20 mouse cellular contexts compared by ENCODE assay signal in genomic region chr11:79784071-79784470, GRCm38 (mm10).
DNase-seq lines count a peak whose midpoint lies in the region; ATAC-seq and TF ChIP-seq lines count a peak whose summit lies in the region.
"Had no signal": no experiment of that assay in that cellular context is flagged by ENCODE, and none has a peak within 500 bp of the region (broad histone marks: within the 10 kb centered on the region; RNA-seq: fewer than 3 reads in every experiment).

No protein-coding gene starts in this region.

- no peaks in the 10 kb centered on the region for H3K9me3 ChIP-seq in hindbrain, embryonic 11.5 days (ENCODE audit: control insufficient read depth, low read length)
- H3K9me3 ChIP-seq in hindbrain, embryonic 14.5 days (ENCODE audit: control insufficient read depth, low read length), result no peaks in the 10 kb centered on the region
- H3K9me3 ChIP-seq: forebrain, embryonic 13.5 days; heart, embryonic 12.5 days; hindbrain, embryonic 15.5 days had no signal

- H3K4me2 ChIP-seq in hindbrain, embryonic 11.5 days (replicated peaks; ENCODE audit: low read depth, low read length), result no peak overlapping the region
- no peak overlapping the region for H3K4me2 ChIP-seq in hindbrain, embryonic 14.5 days (replicated peaks)
- H3K4me2 ChIP-seq: forebrain, embryonic 13.5 days; heart, embryonic 12.5 days; hindbrain, embryonic 15.5 days had no signal

- H3K9ac ChIP-seq in hindbrain, embryonic 11.5 days (ENCODE audit: low read depth, low read length), result no peak overlapping the region
- H3K9ac ChIP-seq in hindbrain, embryonic 14.5 days, result no peak overlapping the region
- H3K9ac ChIP-seq: forebrain, embryonic 13.5 days; heart, embryonic 12.5 days; hindbrain, embryonic 15.5 days had no signal

- no peak for TF ChIP-seq CTCF in testis, adult 2 months (IDR thresholded peaks at IDR 0.05; ENCODE audit: control insufficient read depth, insufficient read depth, insufficient replicate concordance, low read depth, low read length)

- no peak overlapping the region for H3K4me3 ChIP-seq in hindbrain, embryonic 11.5 days (ENCODE audit: low read depth, low read length)
- no peak overlapping the region for H3K4me3 ChIP-seq in hindbrain, embryonic 14.5 days (replicated peaks; ENCODE audit: low read length)
- H3K4me3 ChIP-seq in testis, adult 2 months (ENCODE audit: control insufficient read depth, low read depth, low read length), result peak overlapping the region; percentile 25
- H3K4me3 ChIP-seq: forebrain, embryonic 13.5 days; heart, adult 2 months; heart, embryonic 12.5 days; hindbrain, embryonic 15.5 days had no signal

- TF ChIP-seq POLR2A in testis, adult 2 months (IDR thresholded peaks at IDR 0.05; ENCODE audit: control insufficient read depth, low read depth, low read length), result no peak

- no peaks in the 10 kb centered on the region for H3K36me3 ChIP-seq in hindbrain, embryonic 11.5 days (ENCODE audit: control insufficient read depth, insufficient read depth, low read length)
- H3K36me3 ChIP-seq in hindbrain, embryonic 14.5 days (replicated peaks; ENCODE audit: control insufficient read depth, insufficient read depth), result no peaks in the 10 kb centered on the region
- no peaks in the 10 kb centered on the region for H3K36me3 ChIP-seq in testis, adult 2 months (ENCODE audit: control insufficient read depth, insufficient read depth, low read length)
- H3K36me3 ChIP-seq: heart, embryonic 12.5 days; hindbrain, embryonic 15.5 days had no signal

- peak; percentile 42 for DNase-seq in embryo, embryonic 10 days (ENCODE audit: low spot score)
- no peak for DNase-seq in embryo, embryonic 9.5 days (ENCODE audit: extremely low spot score)
- peak; percentile 18 for DNase-seq in hindbrain, embryonic 11.5 days (ENCODE audit: low spot score)
- no peak for DNase-seq in hindbrain, embryonic 14.5 days (ENCODE audit: low spot score)
- no peak for DNase-seq in testis, postnatal 14 days (ENCODE audit: low spot score)
- peak; percentile 43 for DNase-seq in retina, postnatal 1 day
- DNase-seq in ovary, postnatal 10 days (ENCODE audit: low spot score), result no peak
- DNase-seq: adrenal gland, adult 8-10 months; adrenal gland, postnatal 36 days; B cell, adult 2 months; cerebellum, adult 11 months; cerebellum, adult 8-10 months; heart, adult 2 months; kidney, adult 11 months had no signal

- no peak for ATAC-seq in hindbrain, embryonic 11.5 days (ENCODE audit: low FRiP score)
- ATAC-seq in hindbrain, embryonic 14.5 days (ENCODE audit: low FRiP score), result no peak; the same call in 1 of the 2 replicates
- ATAC-seq: CD4-positive, CD25-positive, alpha-beta regulatory T cell, adult 4 months; forebrain, embryonic 13.5 days; inflammation-experienced regulatory T-cells, adult 6 months had no signal

- no peaks in the 10 kb centered on the region for H3K27me3 ChIP-seq in hindbrain, embryonic 11.5 days (ENCODE audit: control insufficient read depth, insufficient read depth, low read length)
- no peaks in the 10 kb centered on the region for H3K27me3 ChIP-seq in hindbrain, embryonic 14.5 days (ENCODE audit: control insufficient read depth, insufficient read depth, low read length)
- no peaks in the 10 kb centered on the region for H3K27me3 ChIP-seq in testis, adult 2 months (ENCODE audit: control insufficient read depth, insufficient read depth, low read length)
- H3K27me3 ChIP-seq: forebrain, embryonic 13.5 days; heart, embryonic 12.5 days; hindbrain, embryonic 15.5 days had no signal

- peaks cover 2% of the 10 kb centered on the region; the same call in 1 of the 2 replicates for H3K4me1 ChIP-seq in hindbrain, embryonic 11.5 days (replicated peaks; ENCODE audit: control insufficient read depth, insufficient read depth, low read length)
- H3K4me1 ChIP-seq in hindbrain, embryonic 14.5 days (replicated peaks; ENCODE audit: control insufficient read depth, insufficient read depth, low read length), result peaks cover 15% of the 10 kb centered on the region; the same call in 1 of the 2 replicates
- no peaks in the 10 kb centered on the region; the same call in 1 of the 2 replicates for H3K4me1 ChIP-seq in testis, adult 2 months (ENCODE audit: control insufficient read depth, insufficient read depth, low read length)

- WGBS in hindbrain, embryonic 11.5 days, result 52% methylated on average over 3 of the region's 3 CpGs
- WGBS in hindbrain, embryonic 14.5 days, result 57% methylated on average over 3 of the region's 3 CpGs

- no peak overlapping the region for H3K27ac ChIP-seq in hindbrain, embryonic 11.5 days (ENCODE audit: low read depth, low read length)
- H3K27ac ChIP-seq in hindbrain, embryonic 14.5 days, result no peak overlapping the region
- no peak overlapping the region for H3K27ac ChIP-seq in testis, adult 2 months (ENCODE audit: control insufficient read depth, insufficient read depth, low read depth, low read length)
- H3K27ac ChIP-seq: forebrain, embryonic 13.5 days; heart, adult 2 months; hindbrain, embryonic 15.5 days had no signal

Comparison
In these comparisons a context has a peak if more than half of its experiments do, and no peak if none do; other contexts are left out.
1. DNase-seq: peak in embryo, embryonic 10 days (single experiment), hindbrain, embryonic 11.5 days (single experiment) and retina, postnatal 1 day (single experiment); none in embryo, embryonic 9.5 days (single experiment), hindbrain, embryonic 14.5 days (single experiment), testis, postnatal 14 days (single experiment) and ovary, postnatal 10 days (single experiment).